Mouse (Mus musculus): ENCODE measurements around the gene Ccdc63.
"Not testable (repeated sequence)": the region's sequence is repeated elsewhere in the genome, so short reads cannot be mapped to it uniquely, and the experiment has no call there.

Gene Ccdc63

DNA sequence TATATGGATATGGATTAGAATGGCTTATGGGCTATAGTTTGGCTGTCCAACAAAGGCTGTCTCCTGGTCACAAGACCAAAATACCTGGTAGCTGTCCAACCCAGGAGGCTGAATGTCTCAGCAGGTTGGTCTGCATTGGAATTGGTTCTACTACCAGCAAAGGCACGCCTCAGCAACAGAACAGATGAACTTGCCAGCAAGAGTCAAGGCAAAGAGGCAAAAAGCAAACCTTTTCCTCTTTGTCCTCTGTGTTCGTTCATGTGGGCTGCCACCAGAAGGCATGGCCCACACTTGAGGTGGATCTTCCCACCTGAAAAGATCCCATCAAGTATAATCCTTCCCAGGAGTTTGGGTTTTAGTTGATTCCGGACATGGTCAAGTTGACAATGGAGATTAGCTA lies at the start of gene Ccdc63:
Gene Ccdc63 (minus strand): TSS at position 101 of the 400 bp plus-strand sequence.
- DNase-seq = no peak

DNA sequence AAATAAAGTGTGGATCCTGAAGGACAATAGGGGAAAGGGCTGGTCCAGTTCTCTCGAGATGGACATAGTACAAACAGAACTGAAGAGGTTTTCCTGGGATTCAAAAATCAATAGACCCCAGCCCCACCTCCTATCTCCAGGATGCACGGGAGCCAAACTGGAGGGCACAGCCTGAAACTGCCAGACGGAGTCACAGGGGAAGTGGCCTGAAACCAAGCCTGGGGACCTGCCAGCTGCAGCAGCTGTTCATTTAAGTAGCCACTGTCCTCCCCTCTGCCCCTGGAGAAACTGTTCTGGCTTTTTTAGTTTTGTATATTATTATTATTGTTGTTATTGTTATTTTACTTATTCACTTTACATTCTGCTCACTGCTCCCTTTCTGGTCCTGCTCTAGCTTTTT lies 48.5 kb upstream of the Ccdc63 start:
- no peak for DNase-seq

DNA sequence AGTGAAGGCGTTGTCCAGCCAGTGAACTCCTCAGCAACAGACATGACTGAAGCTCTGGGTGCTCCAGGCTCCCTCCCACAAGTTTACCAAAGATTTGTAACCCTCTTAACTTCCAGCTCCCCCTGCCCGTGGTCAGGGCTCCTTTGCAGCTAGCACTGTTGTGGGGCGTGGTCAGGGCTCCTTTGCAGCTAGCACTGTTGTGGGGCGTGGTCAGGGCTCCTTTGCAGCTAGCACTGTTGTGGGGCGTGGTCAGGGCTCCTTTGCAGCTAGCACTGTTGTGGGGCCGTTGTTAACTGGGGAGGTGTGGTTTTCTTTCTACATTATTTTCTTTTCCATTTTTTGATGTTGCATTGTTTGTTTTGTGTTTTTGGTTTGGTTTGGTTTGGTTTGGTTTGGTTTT lies 44.2 kb upstream of the Ccdc63 start:
- DNase-seq = not testable (repeated sequence)

DNA sequence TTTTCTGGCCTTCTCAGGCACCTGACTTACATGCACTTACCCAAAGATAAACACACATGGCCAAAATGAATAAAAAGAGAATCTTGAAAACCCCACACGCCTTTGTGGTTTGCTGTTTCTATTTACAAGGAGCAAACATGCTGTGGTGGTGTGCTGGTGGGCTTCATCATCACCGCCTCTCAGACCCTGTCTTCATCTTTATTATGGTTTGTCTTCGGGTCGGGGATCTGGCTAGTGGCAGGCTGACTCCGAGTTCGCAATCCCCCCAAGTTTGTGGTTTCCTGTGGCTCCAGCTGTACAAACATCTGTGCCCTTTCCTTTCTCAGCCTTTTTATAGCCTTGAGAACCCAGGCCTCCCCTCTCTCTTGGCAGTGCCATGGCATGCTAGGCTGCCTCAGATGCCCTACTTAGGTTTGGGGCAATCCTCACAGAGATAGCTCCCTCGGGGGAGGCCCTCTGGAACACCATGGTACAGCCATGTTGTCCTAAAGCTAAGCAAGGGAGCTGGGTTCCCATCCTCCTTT lies 43.7 kb upstream of the Ccdc63 start:
- peak; percentile 74 for DNase-seq

DNA sequence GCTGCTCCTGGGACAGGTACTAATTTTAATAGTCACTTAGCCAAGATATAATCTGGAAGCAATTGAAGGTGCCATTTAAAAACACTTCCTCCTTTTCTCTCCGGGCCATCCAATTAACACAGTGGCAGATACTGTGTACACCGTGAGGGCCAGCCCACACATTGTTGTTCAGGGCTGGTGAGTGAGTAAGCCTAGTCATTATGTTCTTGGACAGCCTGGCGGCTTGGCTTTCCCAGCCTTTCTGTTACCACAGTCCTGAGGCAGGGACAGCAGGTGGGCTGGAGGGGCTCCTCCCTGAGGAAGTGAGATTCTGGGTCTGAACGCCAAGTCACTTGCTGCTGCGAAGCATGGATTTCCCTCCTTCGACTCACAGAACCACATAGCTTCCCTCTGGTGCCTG lies 39.0 kb upstream of the Ccdc63 start:
- no peak for DNase-seq

DNA sequence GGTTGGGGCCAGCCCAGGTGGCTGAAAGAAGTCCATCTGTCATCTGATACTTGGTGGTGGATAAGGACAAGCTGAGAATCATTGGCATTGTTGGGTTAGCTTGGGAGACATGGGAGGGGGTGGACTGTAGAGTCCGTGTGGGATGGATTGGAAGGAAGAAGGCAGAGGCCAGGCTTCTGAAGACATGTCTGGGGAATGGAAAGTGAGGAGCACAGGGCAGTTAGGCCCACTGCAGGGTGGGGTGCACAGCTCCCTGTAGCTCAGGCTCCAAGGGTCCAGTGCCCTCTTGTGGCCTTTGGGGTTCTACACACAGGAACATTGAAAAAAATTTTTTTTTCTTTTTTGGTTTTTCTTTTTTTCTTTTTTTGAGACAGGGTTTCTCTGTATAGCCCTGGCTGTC lies 35.8 kb upstream of the Ccdc63 start:
- DNase-seq = peak; percentile 81

DNA sequence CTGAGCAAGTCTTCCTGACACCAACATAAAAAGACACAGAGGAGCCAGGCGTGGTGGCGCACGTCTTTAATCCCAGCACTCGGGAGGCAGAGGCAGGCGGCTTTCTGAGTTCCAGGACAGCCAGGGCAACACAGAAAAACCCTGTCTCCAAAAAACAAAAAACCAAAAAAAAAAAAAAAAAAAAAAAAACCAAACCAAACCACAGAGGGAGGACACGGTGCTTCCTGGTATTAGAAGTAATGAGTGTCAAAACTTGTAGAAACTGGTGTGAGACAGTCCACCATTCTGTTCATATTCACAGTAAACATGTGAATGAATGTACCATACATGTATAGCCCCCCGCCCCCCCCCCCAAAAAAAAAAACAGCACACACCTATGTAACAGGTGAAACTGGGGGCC lies 35.3 kb upstream of the Ccdc63 start:
- DNase-seq = no peak

DNA sequence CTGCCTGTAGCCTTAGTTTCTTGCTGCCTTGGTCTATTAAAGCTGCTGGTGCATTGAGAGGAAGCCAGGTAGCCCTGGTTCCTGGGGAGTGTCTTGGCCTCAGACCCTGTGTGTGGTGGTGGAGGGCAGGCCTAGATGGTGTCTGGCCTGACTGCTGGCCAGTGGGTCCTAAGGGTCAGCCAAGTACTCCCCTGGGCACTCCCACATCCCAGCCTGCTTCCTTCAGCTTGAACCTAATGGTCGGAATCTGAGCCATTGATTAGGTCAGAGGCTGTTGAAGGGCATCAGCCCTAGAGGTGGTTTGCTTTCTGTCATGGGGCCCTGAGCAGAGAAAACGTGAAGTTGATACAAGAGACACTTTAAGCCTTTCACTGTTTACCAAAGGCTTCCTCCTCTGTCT lies 34.8 kb upstream of the Ccdc63 start:
- DNase-seq = no peak

DNA sequence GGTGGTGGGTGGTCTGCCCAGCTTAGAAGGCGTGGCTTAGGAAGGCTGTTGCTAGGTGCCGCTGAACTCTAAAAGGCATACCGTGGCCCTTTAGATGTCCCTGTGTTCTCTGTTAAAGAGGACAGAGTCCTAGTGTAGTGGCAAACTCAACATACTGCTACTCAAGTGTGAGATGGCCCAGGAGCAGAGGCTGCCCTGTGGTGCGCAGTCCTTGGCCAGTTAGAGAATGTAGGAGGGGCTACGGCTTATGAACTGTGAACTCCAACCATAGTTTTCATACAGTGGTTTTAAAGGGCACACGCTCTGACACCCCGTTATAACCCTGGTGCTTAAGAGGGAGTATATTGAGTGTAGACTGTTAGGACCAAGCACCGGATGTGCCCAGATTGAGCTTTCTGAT lies 30.4 kb upstream of the Ccdc63 start:
- DNase-seq = no peak

DNA sequence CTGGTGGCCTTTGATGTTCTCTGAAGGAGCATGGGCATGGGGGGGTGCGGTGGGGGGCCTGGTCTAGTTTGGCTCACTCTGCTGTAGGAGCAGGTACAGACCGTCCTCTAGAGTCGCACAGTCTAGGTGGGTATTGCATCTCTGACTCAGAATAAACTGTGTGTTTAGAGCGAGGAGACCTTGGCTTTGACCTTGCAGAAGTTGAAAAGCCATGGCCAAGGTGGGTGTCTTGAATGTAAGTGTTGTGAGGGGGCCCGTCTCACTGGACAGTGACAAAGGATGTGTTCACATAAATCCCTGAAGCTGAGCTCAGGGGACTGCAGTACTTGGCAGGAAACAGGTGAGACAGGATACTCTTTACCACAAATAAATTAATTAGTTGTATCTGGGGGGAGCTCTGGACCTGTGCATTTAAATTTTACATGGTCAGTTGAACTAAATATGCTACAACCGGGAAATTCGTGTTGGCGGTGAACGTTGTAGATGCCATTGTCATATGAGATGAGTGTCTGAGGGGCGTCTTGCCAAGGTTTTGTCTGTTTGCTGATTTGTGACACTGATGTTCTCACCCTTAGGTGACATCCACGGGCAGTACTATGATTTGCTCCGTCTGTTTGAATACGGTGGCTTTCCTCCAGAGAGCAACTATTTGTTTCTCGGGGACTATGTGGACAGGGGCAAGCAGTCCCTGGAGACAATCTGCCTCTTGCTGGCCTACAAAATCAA lies 27.9 kb upstream of the Ccdc63 start:
- no peak for DNase-seq

DNA sequence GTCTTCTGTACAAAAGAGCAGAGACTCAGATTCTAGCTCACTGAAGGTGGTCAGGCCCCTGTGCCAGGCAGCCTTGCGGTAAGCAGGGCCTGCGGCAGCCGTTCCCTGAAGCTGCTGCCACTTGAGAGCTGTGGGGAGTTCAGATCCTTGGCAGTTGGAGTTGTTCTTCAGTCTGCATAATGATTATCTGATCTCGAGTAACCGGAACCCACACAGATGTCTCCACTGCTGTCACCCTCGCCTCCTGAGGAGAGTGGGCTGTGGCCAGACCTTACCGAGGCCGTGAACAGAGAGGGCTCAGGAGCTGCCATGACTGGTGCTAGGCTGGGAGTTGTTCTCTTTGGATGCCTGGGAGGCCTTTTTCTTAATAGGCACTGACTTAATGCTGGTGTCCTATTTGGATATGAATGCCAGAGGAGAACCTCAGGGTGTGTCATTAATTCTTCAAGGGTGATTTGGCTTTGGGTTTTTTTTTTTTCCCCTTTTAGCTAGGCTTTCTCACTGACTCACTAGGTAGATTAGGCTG lies 26.1 kb upstream of the Ccdc63 start:
- DNase-seq = peak; percentile 27

DNA sequence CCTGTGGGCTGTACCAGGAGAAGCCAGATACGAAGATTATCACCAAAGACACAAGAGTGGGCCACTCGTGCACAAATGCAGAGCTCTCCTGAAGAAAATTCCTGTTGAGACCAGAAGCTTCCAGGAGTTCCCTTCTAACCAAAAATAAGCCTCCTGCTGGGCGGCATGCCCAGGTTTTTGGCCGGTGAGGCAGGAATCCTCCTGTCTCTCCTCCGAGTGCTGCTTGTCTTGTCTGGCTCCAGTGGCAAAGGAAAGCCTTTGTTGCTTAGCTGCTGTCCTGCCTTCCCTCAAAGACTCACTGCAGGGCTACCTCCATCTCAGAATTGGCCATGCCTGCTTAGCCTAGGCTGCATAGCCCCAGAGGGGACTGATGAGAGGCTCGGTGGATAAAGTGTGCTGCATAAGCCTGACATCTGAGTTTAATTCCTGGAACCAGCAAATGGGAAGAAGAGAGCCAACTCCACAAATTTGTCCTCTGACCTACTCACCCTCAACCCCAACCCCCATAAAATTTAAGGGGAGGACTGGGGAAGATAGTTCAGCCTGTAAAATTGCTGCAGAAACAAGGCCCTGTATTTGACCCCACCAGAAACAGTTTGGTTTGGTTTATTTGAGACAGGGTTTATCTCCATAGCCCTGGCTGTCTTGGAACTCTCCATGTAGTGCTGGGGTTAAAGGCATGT lies 24.8 kb upstream of the Ccdc63 start:
- DNase-seq = no peak

DNA sequence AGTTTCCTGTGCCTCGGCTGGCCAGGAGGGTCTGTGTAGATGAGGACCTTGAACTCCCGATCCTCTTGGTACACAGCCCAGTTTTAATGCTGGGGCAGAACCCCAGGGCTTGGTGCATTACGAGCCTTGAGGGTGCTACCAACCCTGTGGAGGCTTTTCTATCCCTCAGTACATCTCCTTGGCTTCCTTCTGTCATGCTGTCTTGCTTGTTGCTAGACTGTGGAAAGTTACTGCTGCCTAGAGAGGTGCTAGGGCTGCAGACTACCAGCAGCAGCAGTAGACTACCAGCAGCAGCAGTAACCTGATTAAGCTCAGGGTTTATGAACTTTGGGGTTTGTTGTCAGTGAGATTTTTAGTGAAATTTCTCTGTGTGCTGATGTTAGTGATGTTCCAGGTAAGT lies 23.4 kb upstream of the Ccdc63 start:
- DNase-seq = no peak

DNA sequence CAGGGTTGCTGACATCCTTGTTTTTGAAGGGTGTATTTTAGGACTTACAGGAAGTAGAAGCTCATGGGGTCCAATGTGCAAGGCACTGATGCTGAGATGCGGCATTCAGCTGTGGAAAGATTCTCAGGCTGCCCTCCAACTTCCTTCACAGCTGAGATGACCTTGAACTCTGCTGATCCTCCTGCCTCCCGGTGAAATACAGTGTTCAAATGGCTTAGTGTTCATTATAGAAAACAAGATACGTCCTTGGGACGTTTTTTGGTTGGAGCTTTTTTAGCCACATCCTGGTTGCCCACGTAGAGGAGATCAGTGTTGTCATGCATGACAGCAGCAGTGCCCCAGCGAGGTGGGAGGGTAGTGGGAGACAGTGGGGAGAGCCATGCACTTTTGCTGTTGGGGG lies 22.6 kb upstream of the Ccdc63 start:
- DNase-seq = no peak

DNA sequence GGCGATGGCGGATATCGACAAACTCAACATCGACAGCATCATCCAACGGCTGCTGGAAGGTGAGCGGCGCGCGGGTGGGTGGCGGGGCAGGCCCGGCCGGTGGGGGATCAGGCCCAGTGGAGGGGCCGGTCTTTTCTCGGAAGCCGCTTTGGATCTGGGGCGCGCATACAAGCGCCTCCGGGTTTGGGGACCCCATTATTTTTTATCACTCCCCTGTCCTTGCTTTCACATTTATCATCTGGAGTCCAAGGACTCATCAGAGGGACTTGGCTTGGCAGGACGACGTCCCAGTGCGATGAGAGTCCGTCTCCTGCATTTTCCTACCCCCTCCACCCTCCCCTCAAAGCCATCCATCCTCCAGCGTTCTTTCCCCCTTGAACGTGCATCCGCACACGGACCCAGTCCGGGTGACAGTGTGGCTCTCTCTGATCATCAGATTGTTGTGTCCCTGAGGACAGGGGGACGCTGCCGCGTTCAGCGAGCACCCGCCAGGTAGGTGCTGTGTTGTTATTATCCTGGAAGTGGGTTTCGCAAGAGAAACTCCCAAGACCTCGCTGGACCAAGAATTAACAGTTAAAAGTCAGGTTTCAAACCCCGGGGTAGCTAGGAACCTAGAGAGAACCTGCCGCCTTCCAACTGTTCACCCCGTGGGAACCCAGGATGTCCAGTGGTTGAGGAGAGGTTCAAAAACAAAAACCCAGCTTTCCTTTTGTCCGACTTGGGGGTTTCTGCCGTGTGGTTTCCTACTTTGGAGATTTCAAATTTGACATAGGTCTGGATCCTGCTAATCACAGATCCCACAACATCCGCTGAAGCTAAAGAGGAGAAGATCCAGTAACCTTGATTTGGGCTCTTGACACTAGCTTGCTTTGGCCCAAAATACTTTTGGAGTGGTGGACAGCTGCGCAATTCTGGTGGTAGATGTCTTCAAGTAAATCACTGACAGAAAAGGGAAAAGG lies 18.2 kb upstream of the Ccdc63 start:
- DNase-seq = peak; percentile 54

DNA sequence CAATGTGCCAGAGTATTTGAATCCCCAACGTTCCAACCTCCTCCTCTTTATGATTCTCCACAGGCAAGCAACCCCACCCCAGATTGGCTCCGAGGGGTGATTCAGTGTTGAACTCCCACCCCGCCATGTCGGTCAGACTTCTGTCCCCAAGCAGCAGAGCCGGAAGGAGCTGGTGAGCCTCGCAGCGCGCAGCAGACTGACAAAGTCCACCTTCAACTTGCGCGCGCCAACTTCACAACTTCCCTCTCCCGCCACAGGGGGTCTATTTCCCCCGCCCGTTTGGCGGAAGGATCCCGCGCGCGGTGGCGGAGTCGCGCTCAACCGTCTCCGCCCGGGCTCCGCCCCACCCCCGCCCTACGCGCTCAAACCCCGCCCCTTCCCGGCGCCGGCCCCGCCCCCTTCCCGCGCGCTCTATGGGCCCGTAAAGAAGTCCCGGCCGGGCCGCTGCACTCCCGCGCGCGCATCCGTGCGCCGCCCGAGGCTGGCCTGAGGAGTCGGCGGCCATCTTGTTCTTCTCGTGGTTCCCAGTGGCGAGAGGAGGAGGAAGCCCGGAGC lies 17.3 kb upstream of the Ccdc63 start, which contains the start of gene Ppp1cc:
Gene Ppp1cc (plus strand): TSS at position 452 of the 555 bp plus-strand sequence.
- DNase-seq = peak; percentile 94

DNA sequence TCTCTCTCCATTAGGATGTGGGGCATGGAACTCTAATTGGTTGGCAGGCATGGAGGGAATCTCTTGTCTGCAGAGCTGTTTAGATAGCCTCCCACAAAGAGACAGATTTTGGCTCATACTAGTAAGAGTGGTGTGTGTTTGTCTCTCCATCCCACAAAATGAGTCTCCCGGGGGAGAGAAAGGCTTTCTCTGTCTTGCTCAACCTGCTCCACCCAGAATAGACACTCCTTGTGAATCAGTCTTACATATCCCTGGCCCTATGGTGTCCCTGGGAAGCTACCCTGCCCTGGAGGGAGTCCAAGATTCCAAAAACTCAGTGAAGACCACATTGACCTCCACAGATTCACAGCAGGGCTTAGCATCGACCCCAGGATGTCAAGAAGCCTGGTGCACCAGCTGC lies 15.9 kb upstream of the Ccdc63 start:
- DNase-seq = no peak

DNA sequence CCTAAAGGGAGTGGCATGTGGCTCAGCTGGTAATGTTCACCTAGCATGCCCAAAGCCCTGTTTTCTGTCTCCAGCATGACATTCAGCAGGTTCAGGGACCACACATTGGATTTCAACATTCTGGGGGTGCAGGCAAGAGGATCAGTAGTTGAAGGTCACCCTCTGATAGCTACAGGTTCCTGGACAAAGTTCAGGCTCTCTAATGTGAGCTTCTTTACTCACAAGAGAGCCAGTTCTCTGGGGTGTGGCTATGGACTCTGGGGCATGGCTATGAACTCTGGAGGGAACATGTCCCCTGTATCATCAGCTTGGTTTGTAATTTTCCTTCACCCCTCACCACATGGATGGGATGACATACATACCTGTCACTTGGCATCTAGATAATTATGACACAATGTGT lies 15.0 kb upstream of the Ccdc63 start:
- no peak for DNase-seq

DNA sequence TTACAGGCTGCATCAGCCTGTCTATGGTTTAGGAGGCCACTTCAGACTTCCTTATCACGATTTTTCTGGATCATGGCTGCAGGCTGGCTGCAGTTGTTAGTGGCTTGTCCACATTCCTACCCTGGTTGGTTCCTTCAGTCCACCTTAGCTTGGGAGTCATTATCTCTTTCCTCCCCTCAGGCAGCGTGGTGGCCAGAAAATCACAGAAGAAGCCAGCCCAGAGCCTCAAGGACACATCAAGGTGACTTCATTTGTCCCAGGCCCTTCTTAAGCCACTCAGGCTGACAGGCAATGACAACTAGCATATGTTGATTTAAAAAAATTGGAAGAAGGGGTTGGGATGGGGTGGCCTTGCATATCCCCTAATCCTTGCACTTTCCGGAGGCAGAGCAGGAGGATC lies 14.2 kb upstream of the Ccdc63 start:
- no peak for DNase-seq

DNA sequence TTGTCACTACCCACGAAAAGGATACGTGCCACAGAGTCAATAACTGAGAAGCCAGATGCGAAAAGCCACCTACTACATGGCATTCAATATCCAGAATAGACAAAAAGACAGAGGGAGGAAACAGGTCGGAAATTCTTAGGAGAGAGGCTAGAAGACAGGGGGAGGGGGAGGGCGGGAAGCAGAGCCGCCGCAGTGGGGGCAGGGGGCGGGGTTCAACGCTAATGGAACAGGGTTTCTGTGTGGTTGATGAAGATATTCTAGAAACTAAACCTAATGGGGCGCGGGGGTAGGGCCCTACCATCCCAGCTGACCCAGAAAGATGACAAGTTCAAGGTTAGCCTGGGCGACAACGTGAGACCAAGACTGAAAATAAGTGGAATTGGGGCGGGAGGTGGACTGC lies 13.4 kb upstream of the Ccdc63 start:
- DNase-seq = no peak

DNA sequence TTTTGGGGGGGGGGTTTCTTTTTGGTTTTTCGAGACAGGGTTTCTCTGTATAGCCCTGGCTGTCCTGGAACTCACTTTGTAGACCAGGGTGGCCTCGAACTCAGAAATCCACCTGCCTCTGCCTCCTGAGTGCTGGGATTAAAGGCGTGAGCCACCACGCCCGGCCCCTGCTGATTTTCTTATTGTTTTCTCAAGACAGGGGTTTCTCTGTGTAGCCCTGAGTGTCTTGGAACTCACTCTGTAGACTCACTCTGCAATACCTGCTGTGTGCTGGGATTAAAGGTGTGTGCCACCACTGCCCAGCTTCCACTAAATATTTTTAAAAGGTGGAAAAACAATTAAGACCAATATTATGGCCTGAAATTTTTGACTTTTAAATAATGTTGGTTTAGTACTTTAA lies 11.9 kb upstream of the Ccdc63 start:
- DNase-seq = not testable (repeated sequence)

DNA sequence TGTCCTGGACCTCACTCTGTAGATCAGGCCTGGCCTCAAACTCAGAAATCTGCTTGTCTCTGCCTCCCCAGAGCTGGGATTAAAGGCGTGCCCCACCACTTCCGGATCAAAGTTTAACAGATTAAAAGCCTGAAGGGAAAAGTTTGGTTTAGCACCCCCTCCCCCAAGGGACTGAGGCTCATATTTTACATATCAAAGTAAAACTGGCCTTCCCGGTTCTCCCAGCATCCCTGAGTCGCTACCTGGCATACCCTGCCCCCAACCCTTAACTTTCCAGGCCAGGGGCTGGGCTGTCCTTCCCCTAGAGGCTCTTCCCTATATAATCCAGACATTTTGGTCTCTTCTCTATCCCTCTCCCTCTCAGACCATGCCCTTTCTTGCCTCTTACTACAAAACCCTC lies 8.6 kb upstream of the Ccdc63 start:
- no peak for DNase-seq

DNA sequence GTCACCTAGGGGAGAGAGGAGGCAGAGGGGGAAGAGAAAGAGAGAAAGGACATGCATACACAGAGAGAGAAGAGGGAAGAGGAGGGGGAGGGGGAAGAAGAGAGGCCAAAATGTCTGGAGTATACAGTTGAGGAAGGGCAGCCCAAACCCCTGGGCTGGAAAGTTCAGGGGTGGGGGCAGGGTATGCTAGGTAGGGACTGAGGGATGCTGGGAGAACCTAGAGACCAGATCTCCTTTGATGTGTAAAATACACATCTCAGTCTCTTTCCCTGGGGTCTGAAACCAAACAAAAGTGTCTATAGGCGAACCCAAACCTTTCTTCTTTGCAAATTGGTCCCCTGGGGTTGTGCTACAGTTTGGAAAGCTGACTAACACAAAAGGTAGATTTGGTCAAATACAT lies 7.5 kb upstream of the Ccdc63 start:
- DNase-seq = no peak

All from thymus, postnatal 14 days (tissue).